Mouse (Mus musculus): ENCODE results near the gene Adgrg3. TPM values are rescaled to one million over a fixed set of nuclear protein-coding genes. Genes with fewer than 3 reads are reported as not detected.

Gene Adgrg3
- total and polyA plus RNA-seq, 3 experiments, result 0.08 TPM; not detected in 2

GRCm38 (mm10) chr8:95037106-95037925 is 19.8 kb downstream of the Adgrg3 start:
- peaks cover 0 to 6% of the 10 kb centered on the region in 2 experiments for H3K27me3 ChIP-seq (ENCODE audit: control insufficient read depth in 1 of 2, insufficient read depth in 2 of 2, low read length in 2 of 2)
- no peaks in the 10 kb centered on the region for H3K4me1 ChIP-seq (ENCODE audit: control insufficient read depth in 1 of 2, insufficient read depth in 2 of 2, low read length in 2 of 2)
- no peaks in the 10 kb centered on the region for H3K9me3 ChIP-seq (replicated peaks; ENCODE audit: insufficient read depth, low read length)
- H3K4me3 ChIP-seq (ENCODE audit: control insufficient read depth in 1 of 2, insufficient read depth in 1 of 2, low read depth in 2 of 2, low read length in 2 of 2), result no peak overlapping the region
- TF ChIP-seq JUND (IDR thresholded peaks at IDR 0.05; ENCODE audit: low read depth, low read length) (no peak), ZMIZ1 (IDR thresholded peaks at IDR 0.05; ENCODE audit: low read depth, low read length) (no peak), CHD1 (IDR thresholded peaks at IDR 0.05; ENCODE audit: low read depth, low read length) (no peak), SIN3A (IDR thresholded peaks at IDR 0.05; ENCODE audit: low read length) (no peak), NELFE (IDR thresholded peaks at IDR 0.05; ENCODE audit: low read depth, low read length) (no peak), UBTF (IDR thresholded peaks at IDR 0.05; ENCODE audit: borderline replicate concordance, insufficient read depth, low read depth, low read length) (no peak), MEF2A (IDR thresholded peaks at IDR 0.05; ENCODE audit: extremely low read depth, insufficient replicate concordance, low read depth, low read length, poor library complexity, severe bottlenecking) (no peak), GATA1 (IDR thresholded peaks at IDR 0.05; ENCODE audit: low read depth, low read length) (no peak), KAT2A (conservative IDR thresholded peaks at IDR 0.05; ENCODE audit: low read depth, low read length) (no peak), POLR2AphosphoS5 (IDR thresholded peaks at IDR 0.05; ENCODE audit: borderline replicate concordance, low read depth, low read length) (no peak), USF2 (IDR thresholded peaks at IDR 0.05; ENCODE audit: borderline replicate concordance in 1 of 2, insufficient read depth in 1 of 2, low read depth in 1 of 2, low read length in 2 of 2) (no peak), ZKSCAN1 (IDR thresholded peaks at IDR 0.05; ENCODE audit: low read depth, low read length) (no peak), TCF12 (IDR thresholded peaks at IDR 0.05; ENCODE audit: low read depth, low read length) (no peak)
- H3K27ac ChIP-seq (ENCODE audit: control insufficient read depth, low read depth, low read length), result no peak overlapping the region
- no peaks in the 10 kb centered on the region for H3K36me3 ChIP-seq (ENCODE audit: control insufficient read depth in 1 of 2, insufficient read depth in 2 of 2, low read length in 2 of 2)
- DNase-seq (ENCODE audit: low read depth, low spot score), result peak; percentile 55
- H3K9ac ChIP-seq (ENCODE audit: control insufficient read depth, low read depth, low read length, poor library complexity, severe bottlenecking), result no peak overlapping the region
- no peaks in the 10 kb centered on the region for H3K79me2 ChIP-seq (ENCODE audit: control insufficient read depth, insufficient read depth, low read length, poor library complexity)

- Histone ChIP-seq H3K9ac (ENCODE audit: control insufficient read depth, low read depth, low read length, poor library complexity, severe bottlenecking) (no peak overlapping the region), H3K4me3 (ENCODE audit: control insufficient read depth in 1 of 2, insufficient read depth in 1 of 2, low read depth in 2 of 2, low read length in 2 of 2) (no peak overlapping the region), H3K4me1 (ENCODE audit: control insufficient read depth in 1 of 2, insufficient read depth in 2 of 2, low read length in 2 of 2) (no peaks in the 10 kb centered on the region), H3K9me3 (replicated peaks; ENCODE audit: insufficient read depth, low read length) (no peaks in the 10 kb centered on the region), H3K27ac (ENCODE audit: control insufficient read depth, low read depth, low read length) (no peak overlapping the region), H3K27me3 (ENCODE audit: control insufficient read depth in 1 of 2, insufficient read depth in 2 of 2, low read length in 2 of 2) (peaks cover 3 to 12% of the 10 kb centered on the region in 2 experiments), H3K79me2 (ENCODE audit: control insufficient read depth, insufficient read depth, low read length, poor library complexity) (no peaks in the 10 kb centered on the region), H3K36me3 (ENCODE audit: control insufficient read depth in 1 of 2, insufficient read depth in 2 of 2, low read length in 2 of 2) (no peaks in the 10 kb centered on the region)
- TF ChIP-seq MXI1 (IDR thresholded peaks at IDR 0.05; ENCODE audit: low read depth, low read length) (no peak), CHD1 (IDR thresholded peaks at IDR 0.05; ENCODE audit: low read depth, low read length) (no peak), JUND (IDR thresholded peaks at IDR 0.05; ENCODE audit: low read depth, low read length) (no peak)
- DNase-seq (ENCODE audit: low read depth, low spot score), result no peak
Observed at GRCm38 (mm10) chr8:95041883-95042784, 24.6 kb downstream of the Adgrg3 start.
